Mouse (Mus musculus) adrenal gland, adult 2 months (tissue): ENCODE measurements around the gene Gtf2e1. TPM values are rescaled to one million over a fixed set of nuclear protein-coding genes. Genes with fewer than 3 reads are reported as not detected.

Source experiments
- DNase-seq: peaks from one replicate; pipeline ENCODE4 v3.0.0; 2021
- polyA plus RNA-seq: library from polyadenylated mRNA; depleted of rRNA; stranded (reverse); fragments of >200 nt; gene quantifications from 2 replicates; pipeline ENCODE4 v1.2.3, GENCODE M21; 2012; rRNA removed
- total RNA-seq, 2 experiments: library from RNA; stranded (reverse); gene quantifications; 2 replicates each; pipeline ENCODE4 v1.2.3; 2021

Gene Gtf2e1
- total and polyA plus RNA-seq, 3 experiments: 3.5 to 16.1 (median 15.0) TPM

GRCm38 (mm10) chr16:37486826-37487612 is 52.6 kb downstream of the Gtf2e1 start:
- no peak for DNase-seq

GRCm38 (mm10) chr16:37478311-37479291 is 61.0 kb downstream of the Gtf2e1 start:
- DNase-seq: no peak

- DNase-seq: peak; percentile 45
Observed at GRCm38 (mm10) chr16:37472620-37473312, 66.8 kb downstream of the Gtf2e1 start.

GRCm38 (mm10) chr16:37469595-37469994 is 70.0 kb downstream of the Gtf2e1 start:
- no peak for DNase-seq

GRCm38 (mm10) chr16:37463981-37464380 is 75.6 kb downstream of the Gtf2e1 start:
- peak; percentile 50 for DNase-seq

- DNase-seq: no peak
Observed at GRCm38 (mm10) chr16:37462886-37463285, 76.7 kb downstream of the Gtf2e1 start.

GRCm38 (mm10) chr16:37461601-37462000 is 78.0 kb downstream of the Gtf2e1 start:
- no peak for DNase-seq

Other genes with a start within 250 kb of the Gtf2e1 start
- 1 to 10 TPM; 3.2 to 3.6 TPM for gene Stxbp5l, start 154.8 kb downstream of the Gtf2e1 start, total RNA-seq
- gene Stxbp5l, start 154.8 kb downstream of the Gtf2e1 start, polyA plus RNA-seq: 0.29 TPM in 1 of 2 replicates, not detected in the other
- gene Rabl3, start 96 bp upstream of the Gtf2e1 start, total RNA-seq: 10 to 100 TPM in 1 of 2 experiments, 1 to 10 TPM in 1; 7.6 to 10.3 TPM
- 0.27 and 0.55 TPM in 2 replicates for gene Rabl3, start 96 bp upstream of the Gtf2e1 start, polyA plus RNA-seq
- gene Hgd, start 40.4 kb upstream of the Gtf2e1 start, total RNA-seq: 1 to 10 TPM in 1 of 2 experiments, under 1 TPM in 1; 0.28 to 1.6 TPM
- gene Hgd, start 40.4 kb upstream of the Gtf2e1 start, polyA plus RNA-seq: not detected in 2 replicates
- 100 to 1,000 TPM; 138 to 192 TPM for gene Ndufb4, start 114.7 kb upstream of the Gtf2e1 start, total RNA-seq
- 67.4 and 80.6 TPM in 2 replicates for gene Ndufb4, start 114.7 kb upstream of the Gtf2e1 start, polyA plus RNA-seq
- gene Fstl1, start 237.1 kb upstream of the Gtf2e1 start, total RNA-seq: 10 to 100 TPM; 39.3 to 56.7 TPM
- 8.0 and 8.6 TPM in 2 replicates for gene Fstl1, start 237.1 kb upstream of the Gtf2e1 start, polyA plus RNA-seq